Mouse (Mus musculus) hindbrain, embryonic 10.5 days (tissue): ENCODE data around the gene Hs2st1. TPM values are rescaled to one million over a fixed set of nuclear protein-coding genes. Genes with fewer than 3 reads are reported as not detected.

Source experiments
- DNase-seq: peaks from one replicate; pipeline ENCODE4 v3.0.0-alpha.2; 2017; ENCODE audit warnings: low spot score
- H3K27ac ChIP-seq: fragments of 300-500 bp; sonication (generic); 2 replicates; pipeline ENCODE4 v1.5.1; 2016; ENCODE audit warnings: mild to moderate bottlenecking, moderate library complexity
- H3K27me3 ChIP-seq: fragments of 300-500 bp; sonication (generic); 2 replicates; pipeline ENCODE4 v1.6.1; 2016; ENCODE audit warnings: mild to moderate bottlenecking; ENCODE audit not compliant: poor library complexity, insufficient read depth, severe bottlenecking
- H3K36me3 ChIP-seq: fragments of 300-500 bp; sonication (generic); 2 replicates; pipeline ENCODE4 v1.6.1; 2016; ENCODE audit warnings: mild to moderate bottlenecking, moderate library complexity
- H3K4me1 ChIP-seq: fragments of 300-500 bp; sonication (generic); replicated peaks from 2 replicates; pipeline ENCODE4 v1.6.1; 2016; ENCODE audit warnings: mild to moderate bottlenecking
- H3K4me3 ChIP-seq: fragments of 300-500 bp; sonication (generic); 2 replicates; pipeline ENCODE4 v1.5.1; 2016; ENCODE audit warnings: mild to moderate bottlenecking, moderate library complexity
- H3K9me3 ChIP-seq: fragments of 300-500 bp; sonication (generic); 2 replicates; pipeline ENCODE4 v1.6.1; 2016; ENCODE audit warnings: mild to moderate bottlenecking, moderate library complexity
- WGBS: fragments of 180-500 bp; shearing (Covaris S2); methylation state at CpG from one replicate; pipeline ENCODE4 v1.1.7; 2016; 5-methylcytosine and 5-hydroxymethylcytosine counted together
- polyA plus RNA-seq: library from polyadenylated mRNA; unstranded; fragments of >200 nt; fragmentation: Nextera tagmentation; extraction: Ambion mirVana; gene quantifications from 2 replicates; pipeline ENCODE4 v1.2.1, GENCODE M21; 2016

Gene Hs2st1
- polyA plus RNA-seq, 1 experiment from 2014 or later: 12.6 TPM

DNA sequence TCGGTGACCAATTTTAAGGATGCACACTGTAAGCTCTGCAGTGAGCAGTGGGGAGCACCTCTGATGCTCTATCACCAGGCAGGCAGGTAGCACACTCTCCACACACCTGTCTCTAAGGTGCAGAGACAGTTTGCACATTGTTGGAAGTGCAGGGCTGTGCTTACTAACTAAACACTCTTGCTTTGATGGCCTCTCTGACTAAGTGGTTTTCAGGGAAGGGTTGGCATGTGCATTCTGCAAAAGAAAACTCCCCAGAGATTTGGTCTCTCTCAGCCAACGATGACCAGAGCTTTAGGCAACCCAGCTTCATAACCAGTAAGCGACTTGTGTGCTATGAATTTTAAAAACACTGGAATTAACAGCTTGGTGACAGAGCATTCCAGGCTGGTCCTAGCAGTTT, 29.2 kb downstream of the Hs2st1 start:
- Histone ChIP-seq H3K27ac (no peak overlapping the region), H3K4me3 (no peak overlapping the region), H3K4me1 (peaks cover 8% of the 10 kb centered on the region), H3K27me3 (no peaks in the 10 kb centered on the region), H3K36me3 (no peaks in the 10 kb centered on the region), H3K9me3 (no peaks in the 10 kb centered on the region)
- 81% methylated on average over 3 of the region's 3 CpGs for WGBS
- no peak for DNase-seq

DNA sequence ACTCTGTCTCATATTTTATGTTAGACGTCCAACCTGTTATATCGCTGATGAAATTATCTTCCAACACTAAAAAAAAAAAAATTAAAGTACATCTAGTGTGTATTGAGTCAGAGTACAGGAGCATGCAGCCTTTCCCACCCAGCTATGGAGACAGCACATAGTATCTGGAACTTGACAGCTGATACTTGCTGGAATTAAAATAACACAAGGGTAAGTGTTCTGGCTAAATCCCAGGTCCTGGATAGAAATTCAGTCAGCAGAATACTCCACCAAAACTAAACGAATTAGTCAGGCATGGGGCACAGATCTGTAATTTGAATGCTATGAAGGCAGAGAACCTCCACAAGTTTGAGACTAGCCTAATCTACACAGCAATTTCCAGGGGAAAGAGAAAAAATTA, 30.9 kb downstream of the Hs2st1 start:
- H3K9me3 ChIP-seq: no peaks in the 10 kb centered on the region
- H3K4me1 ChIP-seq: peaks cover 4% of the 10 kb centered on the region; the same call in 1 of the 2 replicates
- DNase-seq: no peak
- WGBS: 87% methylated on average over 3 of the region's 3 CpGs
- H3K4me3 ChIP-seq: no peak overlapping the region
- H3K27ac ChIP-seq: no peak overlapping the region
- H3K27me3 ChIP-seq: no peaks in the 10 kb centered on the region
- no peaks in the 10 kb centered on the region for H3K36me3 ChIP-seq

DNA sequence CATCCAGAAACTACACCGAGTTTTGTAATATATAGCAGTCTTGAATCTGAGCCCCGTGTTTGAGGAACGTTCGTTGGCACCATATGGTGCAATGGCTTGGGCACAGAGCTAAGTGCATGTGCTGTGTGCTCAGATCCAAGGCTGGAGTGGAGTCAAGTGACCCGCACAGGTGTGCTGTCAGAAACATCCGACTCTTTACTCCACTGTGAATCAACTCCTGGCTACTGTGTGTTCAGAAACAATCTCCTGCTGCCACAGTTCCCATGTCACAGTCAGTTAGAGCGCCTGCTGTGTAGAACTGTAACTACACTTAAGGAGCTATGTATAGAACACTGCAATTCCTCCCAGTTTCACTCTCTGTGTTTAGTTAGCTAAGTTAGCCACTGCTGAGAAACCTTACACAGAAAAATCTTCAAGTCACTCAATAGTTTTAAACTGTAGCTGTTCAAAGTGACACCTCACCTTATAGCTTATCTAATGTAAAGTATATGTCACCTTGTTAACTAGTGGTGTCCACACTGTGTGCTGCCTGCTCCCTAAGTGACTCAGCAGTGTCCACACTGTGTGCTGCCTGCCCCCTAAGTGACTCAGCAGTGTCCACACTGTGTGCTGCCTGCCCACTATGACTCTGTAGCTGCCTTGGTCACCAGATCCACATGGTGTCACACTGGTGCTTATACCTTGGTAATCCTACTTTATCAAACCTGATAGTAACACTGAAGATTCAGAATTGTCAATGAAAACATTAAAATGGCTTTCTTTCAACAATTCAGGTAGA, 32.7 kb downstream of the Hs2st1 start:
- no peak for DNase-seq
- Histone ChIP-seq H3K36me3 (no peaks in the 10 kb centered on the region), H3K4me1 (peaks cover 12% of the 10 kb centered on the region), H3K27me3 (no peaks in the 10 kb centered on the region), H3K4me3 (no peak overlapping the region), H3K9me3 (no peaks in the 10 kb centered on the region), H3K27ac (no peak overlapping the region)
- 88% methylated on average over 7 of the region's 7 CpGs for WGBS

DNA sequence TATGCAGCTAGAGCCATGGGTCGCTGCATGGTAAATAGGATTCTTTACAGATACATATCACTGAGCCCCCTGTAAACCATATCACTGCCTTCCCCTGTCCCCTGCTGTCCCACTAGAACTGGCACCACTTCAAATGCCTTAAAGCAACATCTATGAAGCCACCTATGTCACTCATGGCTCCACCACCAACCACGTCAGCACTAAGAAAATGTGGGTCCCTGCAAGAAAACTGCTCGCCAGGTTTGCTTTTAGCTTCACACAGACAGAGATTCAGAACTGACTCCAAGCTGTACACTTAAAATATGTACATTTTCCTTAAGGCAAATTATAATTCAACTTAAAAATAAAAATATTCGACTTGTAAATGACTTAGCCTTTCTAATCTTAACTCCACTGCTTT, 34.9 kb downstream of the Hs2st1 start:
- 94% methylated on average over 4 of the region's 4 CpGs for WGBS
- H3K36me3 ChIP-seq: no peaks in the 10 kb centered on the region
- H3K9me3 ChIP-seq: no peaks in the 10 kb centered on the region
- no peak overlapping the region for H3K27ac ChIP-seq
- H3K4me3 ChIP-seq: no peak overlapping the region
- H3K27me3 ChIP-seq: no peaks in the 10 kb centered on the region
- no peak for DNase-seq
- H3K4me1 ChIP-seq: peaks cover 19% of the 10 kb centered on the region

DNA sequence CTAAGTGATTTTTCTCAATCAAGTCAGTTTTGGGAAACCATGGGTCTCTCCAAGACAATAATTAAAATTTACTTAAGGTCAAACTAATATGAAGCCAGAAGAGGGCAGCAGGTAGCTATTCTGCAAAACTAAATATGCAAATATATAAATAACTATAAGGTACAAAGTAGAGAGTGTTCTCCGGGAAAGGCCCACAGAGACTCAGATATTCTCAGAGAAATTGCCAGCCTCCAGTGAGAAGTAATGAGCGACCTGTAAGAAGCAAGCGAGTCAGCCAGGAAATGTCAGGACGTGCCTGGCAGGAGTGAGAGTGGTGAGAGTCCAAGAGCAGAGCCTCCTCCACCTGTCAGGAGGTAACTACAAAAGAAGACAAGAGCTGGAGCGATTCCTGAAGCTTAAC, 39.0 kb downstream of the Hs2st1 start:
- Histone ChIP-seq H3K4me3 (no peak overlapping the region), H3K27me3 (no peaks in the 10 kb centered on the region), H3K9me3 (no peaks in the 10 kb centered on the region), H3K27ac (no peak overlapping the region), H3K36me3 (no peaks in the 10 kb centered on the region), H3K4me1 (peaks cover 17% of the 10 kb centered on the region)
- 71% methylated on average over 5 of the region's 5 CpGs for WGBS
- no peak for DNase-seq

DNA sequence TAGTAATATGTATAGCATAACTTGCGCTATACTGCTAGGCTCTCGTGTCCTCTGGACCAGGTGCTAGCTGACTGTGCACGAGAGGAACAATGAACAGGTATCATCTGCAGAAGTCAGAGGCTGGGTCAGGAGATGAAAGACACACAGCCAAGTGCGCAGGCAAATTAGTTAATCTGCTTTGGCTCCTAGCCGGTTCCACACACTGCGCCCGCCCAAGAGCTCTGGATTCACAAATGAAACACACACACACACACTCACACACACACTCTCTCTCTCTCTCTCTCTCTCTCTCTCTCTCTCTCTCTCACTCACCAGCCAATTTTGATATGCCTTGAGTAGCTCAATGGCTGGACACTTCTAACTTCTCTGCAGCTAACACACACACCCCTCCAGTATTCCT, 42.1 kb downstream of the Hs2st1 start:
- Histone ChIP-seq H3K36me3 (no peaks in the 10 kb centered on the region), H3K9me3 (no peaks in the 10 kb centered on the region), H3K27me3 (no peaks in the 10 kb centered on the region), H3K27ac (no peak overlapping the region), H3K4me1 (peaks cover 12% of the 10 kb centered on the region), H3K4me3 (no peak overlapping the region)
- DNase-seq: no peak
- 96% methylated on average over 7 of the region's 7 CpGs for WGBS

DNA sequence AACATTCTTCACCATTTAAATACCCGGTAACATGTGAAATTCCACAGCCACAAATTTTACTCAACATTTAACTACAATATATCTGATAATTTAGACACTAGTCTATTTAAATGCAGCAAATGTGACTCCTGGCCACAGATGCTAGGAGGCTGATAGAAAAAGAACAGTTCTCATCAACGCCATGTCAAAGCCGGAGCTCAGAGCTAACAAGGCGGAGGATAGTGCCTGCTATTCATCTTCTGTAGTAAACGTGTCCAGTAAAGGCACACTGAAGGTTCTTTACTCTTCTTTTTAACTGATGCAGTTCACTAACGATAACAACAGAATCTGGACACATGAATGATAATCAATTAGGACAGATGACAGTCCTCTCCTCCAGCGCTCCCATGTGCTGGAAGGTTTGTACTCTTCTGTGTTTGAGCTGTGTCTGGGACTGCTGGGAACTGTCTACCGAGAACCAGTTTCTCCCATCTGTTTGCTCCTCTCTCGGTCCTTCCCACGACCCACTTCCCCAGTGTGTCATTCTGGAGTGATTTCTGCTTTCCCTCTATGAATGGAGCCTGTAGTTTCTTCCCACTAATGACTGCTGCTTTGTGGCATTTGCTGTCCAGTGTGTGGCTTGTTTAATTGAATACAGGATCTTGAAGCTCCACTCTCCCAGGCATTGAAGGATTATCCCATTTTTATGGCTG, 50.3 kb downstream of the Hs2st1 start:
- no peak for DNase-seq
- H3K4me1 ChIP-seq: peaks cover 7% of the 10 kb centered on the region; the same call in 1 of the 2 replicates
- H3K27ac ChIP-seq: no peak overlapping the region
- no peaks in the 10 kb centered on the region for H3K27me3 ChIP-seq
- WGBS: 89% methylated on average over 10 of the region's 10 CpGs
- no peak overlapping the region for H3K4me3 ChIP-seq
- no peaks in the 10 kb centered on the region for H3K9me3 ChIP-seq
- H3K36me3 ChIP-seq: no peaks in the 10 kb centered on the region

DNA sequence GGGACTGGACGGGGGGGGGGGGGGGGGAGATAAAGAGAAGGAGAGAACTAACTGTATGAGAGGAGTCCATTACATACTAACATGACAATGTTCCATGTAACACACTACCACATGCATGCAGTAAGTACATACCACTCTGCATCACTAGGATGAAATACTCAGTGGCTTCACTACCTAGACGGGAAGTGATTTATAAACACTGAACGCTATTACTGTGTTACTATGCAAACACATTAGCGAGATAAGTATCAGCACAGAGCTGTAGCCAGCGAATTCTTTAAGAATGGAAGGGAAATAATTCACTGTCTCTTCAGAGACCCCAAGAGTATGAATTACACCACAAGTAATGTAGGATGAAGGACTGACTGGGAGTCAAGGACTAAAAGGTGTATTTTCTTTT, 51.1 kb downstream of the Hs2st1 start:
- 88% methylated on average over 5 of the region's 5 CpGs for WGBS
- Histone ChIP-seq H3K27ac (no peak overlapping the region), H3K4me3 (no peak overlapping the region), H3K27me3 (no peaks in the 10 kb centered on the region), H3K36me3 (no peaks in the 10 kb centered on the region), H3K9me3 (no peaks in the 10 kb centered on the region), H3K4me1 (peaks cover 7% of the 10 kb centered on the region; the same call in 1 of the 2 replicates)
- DNase-seq: no peak

DNA sequence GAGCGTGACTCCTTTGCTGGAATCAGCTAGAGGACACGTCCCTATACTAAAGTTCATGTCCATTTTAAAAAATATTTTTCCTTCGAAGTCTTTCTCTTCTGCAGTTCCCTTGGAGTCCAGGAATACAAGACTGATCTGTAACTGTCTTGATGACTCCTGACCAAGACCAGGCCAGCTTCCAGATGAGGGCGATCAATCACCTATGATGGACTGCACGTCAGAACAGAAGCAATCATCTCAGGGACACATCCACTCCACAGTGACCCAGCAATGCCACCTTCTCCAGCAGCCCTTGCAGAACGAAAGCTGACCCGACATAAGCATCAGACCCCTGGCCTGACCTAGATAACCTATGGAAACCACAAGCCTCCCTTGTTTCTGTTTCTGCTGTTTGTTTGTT, 54.7 kb downstream of the Hs2st1 start:
- Histone ChIP-seq H3K27me3 (no peaks in the 10 kb centered on the region), H3K4me1 (peaks cover 7% of the 10 kb centered on the region; the same call in 1 of the 2 replicates), H3K27ac (no peak overlapping the region), H3K9me3 (no peaks in the 10 kb centered on the region), H3K36me3 (no peaks in the 10 kb centered on the region), H3K4me3 (no peak overlapping the region)
- WGBS: 87% methylated on average over 7 of the region's 7 CpGs
- no peak for DNase-seq

DNA sequence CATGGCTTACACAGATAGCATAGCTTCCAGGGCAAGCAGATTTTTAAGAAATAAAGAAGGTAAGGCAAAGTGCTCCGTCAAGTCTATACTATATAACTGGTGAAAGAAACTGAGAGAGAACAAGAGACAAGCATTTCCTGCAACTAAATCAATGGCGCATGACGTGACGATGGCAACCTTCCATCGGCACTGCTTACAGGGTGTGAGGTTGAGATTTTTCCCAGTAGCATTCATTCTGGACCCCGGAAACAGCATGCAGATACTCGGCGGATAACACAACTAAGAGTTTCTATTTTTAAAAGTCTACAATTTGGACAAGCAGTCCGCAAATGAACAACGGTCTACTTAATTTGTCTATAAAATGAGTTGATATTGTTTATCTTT, 55.9 kb downstream of the Hs2st1 start:
- no peak for DNase-seq
- no peaks in the 10 kb centered on the region for H3K4me1 ChIP-seq
- H3K4me3 ChIP-seq: no peak overlapping the region
- no peaks in the 10 kb centered on the region for H3K27me3 ChIP-seq
- no peak overlapping the region for H3K27ac ChIP-seq
- 92% methylated on average over 10 of the region's 10 CpGs for WGBS
- no peaks in the 10 kb centered on the region for H3K36me3 ChIP-seq
- H3K9me3 ChIP-seq: no peaks in the 10 kb centered on the region

DNA sequence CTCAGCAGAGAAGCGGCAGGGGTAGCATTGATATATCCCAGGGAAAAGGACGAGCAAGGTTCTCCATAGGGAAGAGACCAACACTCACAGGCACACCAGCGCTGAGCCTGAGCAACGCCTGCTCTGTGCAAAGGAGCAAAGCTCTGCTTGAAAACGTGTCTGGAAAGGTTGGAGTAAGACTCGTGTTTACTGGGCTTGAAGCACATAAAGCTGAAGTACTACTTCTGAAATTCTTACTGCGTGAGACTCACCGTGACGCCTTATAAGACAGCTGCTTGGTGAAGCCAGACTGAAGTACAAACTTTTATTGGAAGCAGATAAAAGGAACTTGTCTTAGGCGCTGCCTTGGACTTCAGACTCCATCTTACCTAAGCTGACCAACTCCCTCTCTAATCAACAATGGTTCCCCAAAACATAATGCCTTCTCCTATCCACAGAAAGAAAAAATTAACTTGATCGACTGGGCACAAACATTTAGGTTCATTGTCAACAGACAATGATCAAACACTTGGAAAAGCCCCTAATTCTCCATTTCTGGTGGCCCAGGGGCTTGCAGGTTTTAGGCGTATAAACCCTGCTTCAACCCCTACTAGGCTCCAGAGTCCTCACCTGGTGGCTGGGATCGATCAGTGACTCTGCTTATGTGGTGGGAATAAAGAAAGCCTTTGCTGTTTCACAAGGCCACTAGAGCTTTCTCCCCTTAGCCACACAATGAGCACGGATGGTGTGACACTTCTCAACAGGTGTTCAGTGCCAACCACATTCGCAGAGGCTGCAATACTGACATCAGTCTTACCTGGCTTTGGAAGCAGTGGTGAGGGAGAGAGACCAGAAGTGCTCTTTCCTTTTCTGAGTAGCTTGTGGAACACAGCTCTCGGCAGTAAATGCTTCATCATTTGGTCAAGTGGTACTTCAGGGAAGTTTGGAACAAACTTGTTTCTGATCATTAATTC, 56.5 kb downstream of the Hs2st1 start:
- no peaks in the 10 kb centered on the region for H3K27me3 ChIP-seq
- no peaks in the 10 kb centered on the region for H3K36me3 ChIP-seq
- no peak overlapping the region for H3K4me3 ChIP-seq
- 91% methylated on average over 16 of the region's 16 CpGs for WGBS
- no peaks in the 10 kb centered on the region for H3K9me3 ChIP-seq
- H3K4me1 ChIP-seq: no peaks in the 10 kb centered on the region
- H3K27ac ChIP-seq: no peak overlapping the region
- DNase-seq: no peak

DNA sequence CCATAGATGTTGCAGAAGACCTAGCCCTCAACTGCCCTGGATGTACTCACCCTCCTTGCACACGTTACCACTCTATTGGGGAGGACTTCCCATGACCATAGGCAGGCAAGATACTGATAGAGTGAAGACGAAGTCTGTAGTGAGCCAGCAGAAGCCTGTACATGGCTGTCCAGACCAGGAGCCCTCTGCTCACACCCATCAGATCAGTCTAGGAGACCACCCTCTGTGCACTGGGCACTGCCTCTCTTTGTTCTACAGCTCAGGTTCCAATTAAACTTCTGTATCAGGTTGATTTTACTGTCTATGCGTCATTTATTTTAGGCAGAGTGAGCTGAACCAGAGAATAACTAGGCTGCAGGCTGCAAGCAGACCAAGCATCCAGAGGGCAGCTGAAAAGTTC, 59.3 kb downstream of the Hs2st1 start:
- no peaks in the 10 kb centered on the region for H3K36me3 ChIP-seq
- DNase-seq: no peak
- 88% methylated on average over 3 of the region's 3 CpGs for WGBS
- no peaks in the 10 kb centered on the region for H3K27me3 ChIP-seq
- no peak overlapping the region for H3K4me3 ChIP-seq
- no peak overlapping the region for H3K27ac ChIP-seq
- no peaks in the 10 kb centered on the region for H3K9me3 ChIP-seq
- H3K4me1 ChIP-seq: peaks cover 16% of the 10 kb centered on the region

DNA sequence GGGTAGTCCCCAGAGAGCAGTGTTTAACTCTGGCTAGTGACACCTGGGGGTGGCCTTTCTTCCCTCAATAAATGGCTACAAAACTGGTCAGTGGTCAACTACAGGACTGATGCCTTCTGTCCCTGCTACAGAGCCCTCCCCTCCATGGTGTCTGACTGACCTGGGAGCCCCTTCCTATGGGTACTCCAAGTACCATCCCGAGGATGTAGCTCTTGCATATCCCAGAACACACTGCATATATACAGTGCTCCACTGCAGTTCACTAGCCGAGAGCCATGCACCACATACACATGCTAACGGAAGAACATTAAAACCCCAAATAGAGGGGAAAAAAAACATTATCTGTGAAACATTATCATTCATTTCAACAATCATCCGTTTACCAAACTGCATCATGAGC, 61.6 kb downstream of the Hs2st1 start:
- H3K4me1 ChIP-seq: peaks cover 22% of the 10 kb centered on the region
- DNase-seq: no peak
- no peak overlapping the region for H3K4me3 ChIP-seq
- H3K27ac ChIP-seq: no peak overlapping the region
- no peaks in the 10 kb centered on the region for H3K36me3 ChIP-seq
- H3K27me3 ChIP-seq: no peaks in the 10 kb centered on the region
- 88% methylated on average over 4 of the region's 4 CpGs for WGBS
- H3K9me3 ChIP-seq: no peaks in the 10 kb centered on the region
